ENCODE assay signal across 9 mouse cellular contexts in the genomic region with DNA sequence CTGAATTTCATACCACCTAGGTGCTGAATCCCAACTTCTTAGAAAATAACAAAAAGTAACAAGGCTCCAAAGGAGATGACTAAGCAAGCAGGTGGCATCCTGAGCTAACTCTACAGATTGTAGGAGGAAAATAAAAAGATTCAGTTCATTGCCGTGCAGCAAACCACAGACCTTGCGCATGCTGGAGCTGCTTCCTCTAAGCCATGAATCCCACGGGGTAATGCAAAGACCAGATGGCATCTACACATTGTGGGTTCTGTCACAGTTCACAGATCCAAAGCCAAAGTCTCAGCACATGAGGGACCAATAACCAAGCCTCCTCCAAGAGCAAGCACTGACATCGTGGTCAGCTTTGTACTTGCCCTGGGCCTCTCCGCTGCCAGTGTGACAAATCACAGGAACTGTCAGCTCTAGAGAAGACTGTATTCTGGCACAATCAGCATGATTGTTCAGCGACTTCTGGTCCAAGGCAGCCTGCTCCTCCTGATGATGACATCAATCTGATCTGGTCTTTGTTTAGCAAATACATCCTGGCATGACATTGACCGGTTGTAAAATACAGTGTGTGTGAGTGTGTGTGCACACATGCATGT.
A peak's percentile ranks its signal among the peaks of the same experiment; 100 is the strongest.
DNase-seq lines count a peak whose midpoint lies in the region; ATAC-seq lines count a peak whose summit lies in the region.
"Had no signal": no experiment of that assay in that cellular context is flagged by ENCODE, and none has a peak within 500 bp of the region (broad histone marks: within the 10 kb centered on the region; RNA-seq: fewer than 3 reads in every experiment).

No protein-coding gene starts in this region.

- H3K27ac ChIP-seq in kidney, embryonic 15.5 days: no peak overlapping the region
- H3K27ac ChIP-seq in kidney, embryonic 14.5 days (ENCODE audit: low read depth, low read length): no peak overlapping the region
- H3K27ac ChIP-seq in neural tube, embryonic 15.5 days (replicated peaks): no peak overlapping the region

- ATAC-seq in kidney, embryonic 15.5 days (replicated peaks; ENCODE audit: low FRiP score): peak; percentile 64; the same call in 1 of the 2 replicates
- no peak for ATAC-seq in kidney, embryonic 14.5 days (ENCODE audit: low FRiP score, low TSS enrichment)
- no peak for ATAC-seq in neural tube, embryonic 15.5 days (ENCODE audit: low FRiP score)

- H3K4me3 ChIP-seq in kidney, embryonic 15.5 days (replicated peaks): no peak overlapping the region
- H3K4me3 ChIP-seq in kidney, embryonic 14.5 days (ENCODE audit: low read length): no peak overlapping the region
- no peak overlapping the region for H3K4me3 ChIP-seq in neural tube, embryonic 15.5 days (replicated peaks)

- H3K36me3 ChIP-seq in kidney, embryonic 15.5 days: no peaks in the 10 kb centered on the region
- no peaks in the 10 kb centered on the region for H3K36me3 ChIP-seq in kidney, embryonic 14.5 days (ENCODE audit: control insufficient read depth, insufficient read depth, low read length)
- no peaks in the 10 kb centered on the region for H3K36me3 ChIP-seq in neural tube, embryonic 15.5 days
- H3K36me3 ChIP-seq in splenic B cell, adult 2 months (ENCODE audit: control insufficient read depth, insufficient read depth, low read length, poor library complexity, severe bottlenecking): no peaks in the 10 kb centered on the region

- no peak overlapping the region for H3K4me2 ChIP-seq in kidney, embryonic 15.5 days
- no peak overlapping the region for H3K4me2 ChIP-seq in kidney, embryonic 14.5 days (replicated peaks; ENCODE audit: low read depth, low read length)
- no peak overlapping the region for H3K4me2 ChIP-seq in neural tube, embryonic 15.5 days

- H3K27me3 ChIP-seq in kidney, embryonic 15.5 days: no peaks in the 10 kb centered on the region
- H3K27me3 ChIP-seq in kidney, embryonic 14.5 days (ENCODE audit: control insufficient read depth, insufficient read depth, low read length): no peaks in the 10 kb centered on the region
- H3K27me3 ChIP-seq in neural tube, embryonic 15.5 days (replicated peaks): no peaks in the 10 kb centered on the region
- no peaks in the 10 kb centered on the region for H3K27me3 ChIP-seq in splenic B cell, adult 2 months (ENCODE audit: control insufficient read depth, insufficient read depth, low read length, poor library complexity, severe bottlenecking)

- H3K9ac ChIP-seq in kidney, embryonic 15.5 days: no peak overlapping the region
- H3K9ac ChIP-seq in kidney, embryonic 14.5 days (ENCODE audit: low read depth, low read length): no peak overlapping the region
- no peak overlapping the region for H3K9ac ChIP-seq in neural tube, embryonic 15.5 days (replicated peaks)

- H3K4me1 ChIP-seq in kidney, embryonic 15.5 days: no peaks in the 10 kb centered on the region
- no peaks in the 10 kb centered on the region for H3K4me1 ChIP-seq in kidney, embryonic 14.5 days (ENCODE audit: control insufficient read depth, insufficient read depth, low read length)
- no peaks in the 10 kb centered on the region for H3K4me1 ChIP-seq in neural tube, embryonic 15.5 days

- WGBS in kidney, embryonic 15.5 days: 58% methylated on average over 7 of the region's 7 CpGs
- WGBS in kidney, embryonic 14.5 days: 62% methylated on average over 7 of the region's 7 CpGs
- WGBS in neural tube, embryonic 15.5 days: 62% methylated on average over 7 of the region's 7 CpGs

- DNase-seq in neural tube, embryonic 10.5 days (ENCODE audit: extremely low spot score, low spot score): peak; percentile 13
- peak; percentile 1 for DNase-seq in embryo, embryonic 9.5 days (ENCODE audit: extremely low spot score)
- peak; percentile 1 for DNase-seq in splenic B cell, adult 2 months (ENCODE audit: low read depth, low spot score)
- no peak for DNase-seq in liver
- DNase-seq: cerebellum, adult 11-12 months; thymus, postnatal 14 days had no signal

- no peaks in the 10 kb centered on the region for H3K9me3 ChIP-seq in kidney, embryonic 15.5 days (replicated peaks)
- H3K9me3 ChIP-seq in kidney, embryonic 14.5 days (ENCODE audit: control insufficient read depth, low read length): no peaks in the 10 kb centered on the region
- H3K9me3 ChIP-seq in neural tube, embryonic 15.5 days (replicated peaks): no peaks in the 10 kb centered on the region
